Mouse (Mus musculus): ENCODE results near the gene Polr2f. TPM values are rescaled to one million over a fixed set of nuclear protein-coding genes. Genes with fewer than 3 reads are reported as not detected.

Gene Polr2f
- polyA plus RNA-seq, 1 experiment: 166 TPM

DNA sequence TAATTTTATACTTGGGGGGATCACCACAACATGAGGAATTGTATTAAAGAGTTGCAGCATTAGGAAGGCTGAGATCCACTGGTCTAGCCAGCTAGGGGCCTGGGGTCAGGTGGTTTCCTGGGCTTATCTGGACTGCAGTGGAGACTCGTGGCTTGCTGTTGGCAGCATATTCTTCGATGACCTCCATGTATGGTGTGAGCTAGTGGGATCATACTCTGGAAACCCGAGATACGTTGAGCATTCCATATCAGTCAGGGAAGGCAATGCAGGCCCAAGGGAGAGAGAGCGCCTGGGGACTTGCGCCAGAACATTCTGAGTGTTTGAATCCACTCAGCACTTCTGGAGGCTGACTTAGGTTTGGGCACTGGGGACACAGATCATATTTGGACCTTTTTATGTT is 17.1 kb upstream of the Polr2f start:
- H3K36me3 ChIP-seq (ENCODE audit: control insufficient read depth, insufficient read depth, low read length, poor library complexity, severe bottlenecking): no peaks in the 10 kb centered on the region
- no peak overlapping the region for H3K27ac ChIP-seq (ENCODE audit: insufficient read depth, low read length)
- no peaks in the 10 kb centered on the region for H3K27me3 ChIP-seq (ENCODE audit: control insufficient read depth, insufficient read depth, low read length, poor library complexity, severe bottlenecking)
- no peak overlapping the region for H3K4me3 ChIP-seq (ENCODE audit: low read depth, low read length)
- H3K9me3 ChIP-seq (replicated peaks; ENCODE audit: control insufficient read depth, insufficient read depth, low read length, poor library complexity, severe bottlenecking): no peaks in the 10 kb centered on the region
- no peaks in the 10 kb centered on the region for H3K4me1 ChIP-seq (ENCODE audit: control insufficient read depth, insufficient read depth, low read length)
- no peak for TF ChIP-seq EP300 (IDR thresholded peaks at IDR 0.05; ENCODE audit: insufficient read depth, low read depth, low read length)
- TF ChIP-seq POLR2A (IDR thresholded peaks at IDR 0.05; ENCODE audit: insufficient read depth, low read length): no peak
- TF ChIP-seq CTCF (IDR thresholded peaks at IDR 0.05; ENCODE audit: low read depth, low read length): no peak
- H3K9ac ChIP-seq (ENCODE audit: low read depth, poor library complexity, severe bottlenecking): no peak overlapping the region

DNA sequence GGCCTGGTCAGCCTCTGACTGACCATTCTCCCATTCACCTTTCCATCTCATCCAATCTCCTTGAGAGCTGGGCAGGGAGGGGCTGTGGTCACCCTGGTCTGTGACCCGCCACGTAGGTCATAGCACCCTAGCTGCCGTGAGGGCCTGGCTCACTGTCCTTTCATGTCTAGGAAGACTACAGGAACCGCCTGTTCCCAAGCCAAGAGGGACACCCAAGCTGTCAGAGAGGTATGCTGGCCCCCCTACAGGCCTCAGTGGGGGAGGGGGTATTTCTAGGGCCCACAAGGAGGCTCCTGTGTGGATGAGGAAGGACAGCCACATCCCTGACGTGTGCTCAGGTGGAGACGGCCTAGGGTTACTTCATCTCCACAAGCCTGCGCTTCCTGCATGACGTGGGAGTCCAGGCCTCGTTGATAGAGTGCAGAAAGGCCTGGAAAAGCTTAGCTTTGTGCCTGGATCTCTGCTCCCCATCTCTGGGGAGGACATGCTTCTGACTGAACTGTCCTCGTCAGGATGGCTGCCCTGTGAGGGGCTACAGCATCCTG is 16.4 kb upstream of the Polr2f start:
- Histone ChIP-seq H3K36me3 (ENCODE audit: control insufficient read depth, insufficient read depth, low read length, poor library complexity, severe bottlenecking) (no peaks in the 10 kb centered on the region), H3K27me3 (ENCODE audit: control insufficient read depth, insufficient read depth, low read length, poor library complexity, severe bottlenecking) (no peaks in the 10 kb centered on the region), H3K27ac (ENCODE audit: insufficient read depth, low read length) (no peak overlapping the region), H3K4me3 (ENCODE audit: low read depth, low read length) (no peak overlapping the region), H3K9ac (ENCODE audit: low read depth, poor library complexity, severe bottlenecking) (no peak overlapping the region), H3K4me1 (ENCODE audit: control insufficient read depth, insufficient read depth, low read length) (no peaks in the 10 kb centered on the region), H3K9me3 (replicated peaks; ENCODE audit: control insufficient read depth, insufficient read depth, low read length, poor library complexity, severe bottlenecking) (no peaks in the 10 kb centered on the region)
- no peak for TF ChIP-seq POLR2A (IDR thresholded peaks at IDR 0.05; ENCODE audit: insufficient read depth, low read length)
- TF ChIP-seq CTCF (IDR thresholded peaks at IDR 0.05; ENCODE audit: low read depth, low read length): no peak
- TF ChIP-seq EP300 (IDR thresholded peaks at IDR 0.05; ENCODE audit: insufficient read depth, low read depth, low read length): no peak

DNA sequence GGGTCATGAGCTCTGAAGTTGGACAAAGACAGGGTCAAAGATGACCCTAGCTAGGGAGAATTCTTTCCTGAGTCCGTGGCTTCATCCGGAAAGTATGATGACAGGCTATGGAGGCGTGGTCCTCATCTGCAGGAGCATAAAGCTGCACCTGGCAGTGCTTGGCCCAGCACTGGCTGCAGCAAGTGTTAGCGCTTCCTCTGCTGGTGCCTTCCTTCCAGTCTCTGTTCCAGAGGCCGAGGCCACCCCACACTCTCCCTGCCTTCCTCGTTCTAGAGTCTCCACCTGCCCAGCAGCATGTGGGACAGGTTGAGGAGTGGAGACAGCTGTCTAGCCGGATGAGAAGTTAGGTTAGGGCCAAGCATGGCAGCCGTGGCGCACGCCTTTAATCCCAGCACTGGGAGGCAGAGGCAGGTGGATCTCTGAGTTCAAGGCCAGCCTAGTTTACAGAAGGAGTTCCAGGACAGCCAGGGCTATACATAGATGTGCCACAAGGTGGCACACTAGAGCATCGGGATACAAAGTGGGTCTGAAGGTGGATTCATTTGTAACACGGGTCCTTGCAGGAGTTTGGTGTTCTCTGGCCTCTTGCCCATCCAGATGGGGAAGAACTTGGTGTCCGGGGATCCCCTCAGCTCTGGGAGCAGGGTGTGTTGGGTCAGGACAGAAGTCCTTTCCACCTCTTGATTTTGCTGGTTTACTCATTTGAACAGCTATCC is 14.4 kb upstream of the Polr2f start:
- H3K4me3 ChIP-seq (ENCODE audit: low read depth, low read length): 0 out of 2 replicates have a peak overlapping the region, but pooled peaks have one; percentile 0
- H3K9me3 ChIP-seq (replicated peaks; ENCODE audit: control insufficient read depth, insufficient read depth, low read length, poor library complexity, severe bottlenecking): no peaks in the 10 kb centered on the region
- H3K4me1 ChIP-seq (ENCODE audit: control insufficient read depth, insufficient read depth, low read length): no peaks in the 10 kb centered on the region
- no peak for TF ChIP-seq POLR2A (IDR thresholded peaks at IDR 0.05; ENCODE audit: insufficient read depth, low read length)
- TF ChIP-seq EP300 (IDR thresholded peaks at IDR 0.05; ENCODE audit: insufficient read depth, low read depth, low read length): no peak
- TF ChIP-seq CTCF (IDR thresholded peaks at IDR 0.05; ENCODE audit: low read depth, low read length): peak; percentile 40
- H3K27me3 ChIP-seq (ENCODE audit: control insufficient read depth, insufficient read depth, low read length, poor library complexity, severe bottlenecking): no peaks in the 10 kb centered on the region
- H3K27ac ChIP-seq (ENCODE audit: insufficient read depth, low read length): no peak overlapping the region
- H3K36me3 ChIP-seq (ENCODE audit: control insufficient read depth, insufficient read depth, low read length, poor library complexity, severe bottlenecking): no peaks in the 10 kb centered on the region
- no peak overlapping the region for H3K9ac ChIP-seq (ENCODE audit: low read depth, poor library complexity, severe bottlenecking)

DNA sequence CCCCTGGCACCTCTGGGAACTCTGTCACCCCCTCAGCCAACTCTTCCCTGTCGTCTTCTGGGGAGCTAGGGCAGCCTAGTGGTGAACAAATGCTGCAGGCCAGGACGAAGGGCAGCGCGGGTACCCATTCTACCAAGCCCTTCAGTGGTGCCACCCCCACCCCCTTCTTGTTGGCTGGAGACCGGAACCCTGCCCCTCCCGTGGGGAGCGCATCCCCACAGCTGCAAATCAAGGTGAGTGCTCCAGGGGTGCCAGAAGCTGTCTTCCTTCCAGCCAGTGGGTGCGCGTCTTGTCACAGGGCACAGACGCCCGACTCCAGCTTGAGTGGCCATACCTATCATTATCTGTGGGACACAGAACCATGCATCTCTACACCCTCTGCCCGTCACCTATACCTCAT is 13.7 kb upstream of the Polr2f start:
- Histone ChIP-seq H3K4me3 (ENCODE audit: low read depth, low read length) (0 out of 2 replicates have a peak overlapping the region, but pooled peaks have one; percentile 0), H3K9me3 (replicated peaks; ENCODE audit: control insufficient read depth, insufficient read depth, low read length, poor library complexity, severe bottlenecking) (no peaks in the 10 kb centered on the region), H3K9ac (ENCODE audit: low read depth, poor library complexity, severe bottlenecking) (no peak overlapping the region), H3K4me1 (ENCODE audit: control insufficient read depth, insufficient read depth, low read length) (peaks cover 2% of the 10 kb centered on the region), H3K27ac (ENCODE audit: insufficient read depth, low read length) (no peak overlapping the region), H3K36me3 (ENCODE audit: control insufficient read depth, insufficient read depth, low read length, poor library complexity, severe bottlenecking) (no peaks in the 10 kb centered on the region), H3K27me3 (ENCODE audit: control insufficient read depth, insufficient read depth, low read length, poor library complexity, severe bottlenecking) (no peaks in the 10 kb centered on the region)
- TF ChIP-seq POLR2A (IDR thresholded peaks at IDR 0.05; ENCODE audit: insufficient read depth, low read length) (no peak), EP300 (IDR thresholded peaks at IDR 0.05; ENCODE audit: insufficient read depth, low read depth, low read length) (no peak), CTCF (IDR thresholded peaks at IDR 0.05; ENCODE audit: low read depth, low read length) (no peak)

DNA sequence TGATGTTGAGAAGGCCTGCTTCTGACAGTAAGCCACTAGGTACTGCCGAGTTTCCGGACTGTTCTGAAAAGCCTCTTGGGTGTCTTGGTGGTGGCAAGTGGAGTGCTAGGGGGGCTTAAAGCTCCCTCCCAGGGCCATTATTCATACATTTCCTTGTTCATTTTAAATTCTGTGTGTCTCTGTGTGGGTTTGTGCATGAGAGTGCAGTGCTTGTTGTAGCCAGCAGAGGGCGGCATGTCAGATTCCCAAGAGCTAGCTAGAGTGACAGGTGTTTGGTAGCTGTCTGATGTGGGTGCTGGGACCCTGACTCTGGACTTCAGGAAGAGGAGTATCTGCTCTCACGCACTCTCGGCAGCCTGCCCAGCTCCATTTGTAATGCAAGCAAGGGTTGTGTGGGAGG is 12.6 kb upstream of the Polr2f start:
- Histone ChIP-seq H3K9me3 (replicated peaks; ENCODE audit: control insufficient read depth, insufficient read depth, low read length, poor library complexity, severe bottlenecking) (no peaks in the 10 kb centered on the region), H3K9ac (ENCODE audit: low read depth, poor library complexity, severe bottlenecking) (no peak overlapping the region), H3K27ac (ENCODE audit: insufficient read depth, low read length) (no peak overlapping the region), H3K4me3 (ENCODE audit: low read depth, low read length) (no peak overlapping the region), H3K36me3 (ENCODE audit: control insufficient read depth, insufficient read depth, low read length, poor library complexity, severe bottlenecking) (no peaks in the 10 kb centered on the region), H3K4me1 (ENCODE audit: control insufficient read depth, insufficient read depth, low read length) (peaks cover 2% of the 10 kb centered on the region), H3K27me3 (ENCODE audit: control insufficient read depth, insufficient read depth, low read length, poor library complexity, severe bottlenecking) (no peaks in the 10 kb centered on the region)
- no peak for TF ChIP-seq POLR2A (IDR thresholded peaks at IDR 0.05; ENCODE audit: insufficient read depth, low read length)
- peak; percentile 64 for TF ChIP-seq CTCF (IDR thresholded peaks at IDR 0.05; ENCODE audit: low read depth, low read length)

DNA sequence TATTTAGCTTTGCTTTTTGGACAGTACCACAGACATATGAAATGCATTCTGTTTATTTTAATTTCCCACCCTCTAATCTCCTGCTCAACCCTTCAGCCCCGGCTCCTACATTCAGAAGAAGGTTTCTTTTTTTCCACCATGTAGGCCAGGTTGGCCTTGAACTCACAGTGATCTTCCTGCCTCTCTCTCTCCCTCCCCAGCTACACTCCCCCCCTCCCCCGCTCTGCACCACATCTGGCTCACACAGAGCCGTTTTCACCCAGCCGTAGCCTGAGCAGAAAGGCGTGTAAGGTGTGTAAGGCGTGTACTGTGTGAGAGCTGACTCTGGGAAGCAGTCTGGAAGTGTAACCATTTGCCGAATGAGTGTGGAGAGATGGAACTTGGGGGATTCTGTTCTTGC is 11.5 kb upstream of the Polr2f start:
- H3K27me3 ChIP-seq (ENCODE audit: control insufficient read depth, insufficient read depth, low read length, poor library complexity, severe bottlenecking): no peaks in the 10 kb centered on the region
- H3K4me1 ChIP-seq (ENCODE audit: control insufficient read depth, insufficient read depth, low read length): peaks cover 2% of the 10 kb centered on the region
- TF ChIP-seq POLR2A (IDR thresholded peaks at IDR 0.05; ENCODE audit: insufficient read depth, low read length): no peak
- TF ChIP-seq EP300 (IDR thresholded peaks at IDR 0.05; ENCODE audit: insufficient read depth, low read depth, low read length): no peak
- no peak for TF ChIP-seq CTCF (IDR thresholded peaks at IDR 0.05; ENCODE audit: low read depth, low read length)

More for the DNA sequence above, 11.5 kb upstream of the Polr2f start:
- no peaks in the 10 kb centered on the region for H3K9me3 ChIP-seq (replicated peaks; ENCODE audit: control insufficient read depth, insufficient read depth, low read length, poor library complexity, severe bottlenecking)
- no peak overlapping the region for H3K27ac ChIP-seq (ENCODE audit: insufficient read depth, low read length)
- H3K4me3 ChIP-seq (ENCODE audit: low read depth, low read length): no peak overlapping the region
- no peak overlapping the region for H3K9ac ChIP-seq (ENCODE audit: low read depth, poor library complexity, severe bottlenecking)
- no peaks in the 10 kb centered on the region for H3K36me3 ChIP-seq (ENCODE audit: control insufficient read depth, insufficient read depth, low read length, poor library complexity, severe bottlenecking)
